ENCODE assay signal across 19 mouse cellular contexts in genomic region chr12:70102426-70102825, GRCm38 (mm10). TPM values are rescaled to one million over a fixed set of nuclear protein-coding genes. Genes with fewer than 3 reads are reported as not detected.
DNase-seq lines count a peak whose midpoint lies in the region; ATAC-seq lines count a peak whose summit lies in the region.
"Had no signal": no experiment of that assay in that cellular context is flagged by ENCODE, and none has a peak within 500 bp of the region (broad histone marks: within the 10 kb centered on the region; RNA-seq: fewer than 3 reads in every experiment).

No protein-coding gene starts in this region.

- DNase-seq in liver = peak; percentile 21
- DNase-seq in lung, adult 18-20 months = peak; percentile 80 to 86
- DNase-seq in right cerebral cortex, postnatal 14 days = no peak
- DNase-seq in hindbrain, embryonic 10.5 days (ENCODE audit: low spot score) = no peak
- DNase-seq: gastrocnemius, postnatal 10 days; right cerebral cortex, adult 18-20 months had no signal

- H3K4me1 ChIP-seq in liver, embryonic 12.5 days = peaks cover 5% of the 10 kb centered on the region; the same call in 1 of the 2 replicates
- peaks cover 40% of the 10 kb centered on the region for H3K4me1 ChIP-seq in hindbrain, embryonic 10.5 days (replicated peaks)

- WGBS in liver, embryonic 12.5 days (ENCODE audit: insufficient replicate concordance) = 62% methylated on average over 9 of the region's 9 CpGs
- 91% methylated on average over 9 of the region's 9 CpGs for WGBS in hindbrain, embryonic 10.5 days

- no peaks in the 10 kb centered on the region for H3K27me3 ChIP-seq in liver, embryonic 12.5 days (replicated peaks)
- H3K27me3 ChIP-seq in hindbrain, embryonic 10.5 days (ENCODE audit: insufficient read depth, poor library complexity, severe bottlenecking) = no peaks in the 10 kb centered on the region
- H3K27me3 ChIP-seq: embryonic facial prominence, embryonic 15.5 days; kidney, embryonic 15.5 days; midbrain, embryonic 15.5 days; neural tube, embryonic 13.5 days had no signal

- no peak overlapping the region for H3K27ac ChIP-seq in liver, embryonic 12.5 days
- no peak overlapping the region for H3K27ac ChIP-seq in hindbrain, embryonic 10.5 days
- H3K27ac ChIP-seq: embryonic facial prominence, embryonic 15.5 days; forebrain, embryonic 13.5 days; hindbrain, embryonic 14.5 days; kidney, embryonic 15.5 days; liver, embryonic 14.5 days; midbrain, embryonic 15.5 days; neural tube, embryonic 13.5 days had no signal

- H3K9ac ChIP-seq in liver, embryonic 12.5 days = no peak overlapping the region
- H3K9ac ChIP-seq: embryonic facial prominence, embryonic 15.5 days; forebrain, embryonic 13.5 days; hindbrain, embryonic 14.5 days; kidney, embryonic 15.5 days; liver, embryonic 14.5 days; midbrain, embryonic 15.5 days; neural tube, embryonic 13.5 days had no signal

- peaks cover 10% of the 10 kb centered on the region; the same call in 1 of the 2 replicates for H3K36me3 ChIP-seq in liver, embryonic 12.5 days
- peaks cover 15% of the 10 kb centered on the region; the same call in 1 of the 2 replicates for H3K36me3 ChIP-seq in hindbrain, embryonic 10.5 days
- H3K36me3 ChIP-seq: embryonic facial prominence, embryonic 15.5 days; midbrain, embryonic 15.5 days; neural tube, embryonic 13.5 days had no signal

- ATAC-seq in liver, embryonic 12.5 days = no peak
- peak; percentile 76 for ATAC-seq in common myeloid progenitor, adult 5-6 weeks (replicated peaks; ENCODE audit: low read depth, poor library complexity, severe bottlenecking)
- peak; percentile 87 for ATAC-seq in megakaryocyte progenitor cell, adult 5-6 weeks (replicated peaks; ENCODE audit: poor library complexity)
- ATAC-seq: forebrain, embryonic 13.5 days; midbrain, embryonic 15.5 days had no signal

- no peaks in the 10 kb centered on the region for H3K9me3 ChIP-seq in liver, embryonic 12.5 days (replicated peaks)
- H3K9me3 ChIP-seq in hindbrain, embryonic 10.5 days = no peaks in the 10 kb centered on the region
- H3K9me3 ChIP-seq: embryonic facial prominence, embryonic 15.5 days; forebrain, embryonic 13.5 days; kidney, embryonic 15.5 days; midbrain, embryonic 15.5 days; neural tube, embryonic 13.5 days had no signal

- H3K4me2 ChIP-seq in liver, embryonic 12.5 days = no peak overlapping the region
- H3K4me2 ChIP-seq: embryonic facial prominence, embryonic 15.5 days; forebrain, embryonic 13.5 days; hindbrain, embryonic 14.5 days; kidney, embryonic 15.5 days; midbrain, embryonic 15.5 days; neural tube, embryonic 13.5 days had no signal

- no peak overlapping the region for H3K4me3 ChIP-seq in liver, embryonic 12.5 days
- H3K4me3 ChIP-seq in hindbrain, embryonic 10.5 days = no peak overlapping the region
- H3K4me3 ChIP-seq: embryonic facial prominence, embryonic 15.5 days; forebrain, embryonic 13.5 days; kidney, embryonic 15.5 days; midbrain, embryonic 15.5 days; neural tube, embryonic 13.5 days had no signal

RNA-seq across cellular contexts. Expression of gene Nin, which starts 11.1 kb away (rescaled TPM):
- 4.0 and 4.4 TPM in 2 replicates for polyA plus RNA-seq in liver, embryonic 12.5 days (2016; fragmentation: Nextera tagmentation; extraction: Ambion mirVana)
- 91.7 and 99.8 TPM in 2 replicates for total RNA-seq in common myeloid progenitor, adult 5-6 weeks (2017)
- total RNA-seq in megakaryocyte progenitor cell, adult 5-6 weeks (2015) = 117 and 120 TPM in 2 replicates
- 190 and 207 TPM in 2 replicates for total RNA-seq in megakaryocyte progenitor cell, adult 5-6 weeks (2017)
- 10.3 and 13.7 TPM in 2 replicates for polyA plus RNA-seq in hindbrain, embryonic 10.5 days (2016; fragmentation: Nextera tagmentation; extraction: Ambion mirVana)

RNA-seq across cellular contexts. Expression of gene Abhd12b, which starts 51.5 kb away (rescaled TPM):
- not detected in 2 replicates for polyA plus RNA-seq in liver, embryonic 12.5 days (2016; fragmentation: Nextera tagmentation; extraction: Ambion mirVana)
- total RNA-seq in common myeloid progenitor, adult 5-6 weeks (2017) = not detected in 2 replicates
- total RNA-seq in megakaryocyte progenitor cell, adult 5-6 weeks (2015) = not detected in 2 replicates
- not detected in 2 replicates for total RNA-seq in megakaryocyte progenitor cell, adult 5-6 weeks (2017)
- polyA plus RNA-seq in hindbrain, embryonic 10.5 days (2016; fragmentation: Nextera tagmentation; extraction: Ambion mirVana) = not detected in 2 replicates
- total RNA-seq: gastrocnemius, postnatal 10 days; layer of hippocampus, adult 8-10 months; left cerebral cortex, postnatal 10 days had no signal
- polyA plus RNA-seq: forebrain, embryonic 13.5 days; heart, embryonic 14.5 days; kidney, embryonic 15.5 days; liver, embryonic 14.5 days had no signal

Comparison
In these comparisons a context has a peak if more than half of its experiments do, and no peak if none do; other contexts are left out.
1. DNase-seq: peak in liver (single experiment) and lung, adult 18-20 months (2 of 2); none in right cerebral cortex, postnatal 14 days (single experiment) and hindbrain, embryonic 10.5 days (single experiment).